Mouse (Mus musculus) stomach, postnatal 0 days (tissue): ENCODE results near the gene Grhpr.

Experiments
- CTCF ChIP-seq: IDR thresholded peaks from 2 replicates; pipeline ENCODE4 v1.5.1; 2016; ENCODE audit warnings: antibody characterized with exemption, low read depth, mild to moderate bottlenecking, moderate library complexity
- EP300 ChIP-seq: optimal IDR thresholded peaks from 2 replicates; pipeline ENCODE3; 2016; ENCODE audit warnings: antibody characterized with exemption

- TF ChIP-seq CTCF (no peak), EP300 (no peak)
Observed at GRCm38 (mm10) chr4:45012105-45012975, 31.1 kb downstream of the Grhpr start, which contains the start of gene Zbtb5.
